Mouse (Mus musculus) megakaryocyte-erythroid progenitor cell, adult 5-6 weeks (primary cell): ENCODE results near the gene Pitpna. TPM values are rescaled to one million over a fixed set of nuclear protein-coding genes. Genes with fewer than 3 reads are reported as not detected.

Experiments used
- ATAC-seq: replicated peaks from 2 replicates; pipeline ENCODE4 v1.8.0; 2016; ENCODE audit warnings: mild to moderate bottlenecking, inconsistent platforms; ENCODE audit not compliant: severe bottlenecking, poor library complexity, low FRiP score, low TSS enrichment
- total RNA-seq, 2 experiments: library from RNA; stranded (forward) in 1 of 2; stranded (reverse) in 1 of 2; fragments of 200-1000, 215-1000 nt in 1 of 2; fragments of >200 nt in 1 of 2; fragmentation: Nextera tagmentation in 1 of 2; gene quantifications; 2 replicates each; pipeline ENCODE4 v1.2.3; 2014 to 2017

The Pitpna gene
- total RNA-seq, 2 experiments from 2014 or later, result 58.2 to 96.5 TPM

DNA sequence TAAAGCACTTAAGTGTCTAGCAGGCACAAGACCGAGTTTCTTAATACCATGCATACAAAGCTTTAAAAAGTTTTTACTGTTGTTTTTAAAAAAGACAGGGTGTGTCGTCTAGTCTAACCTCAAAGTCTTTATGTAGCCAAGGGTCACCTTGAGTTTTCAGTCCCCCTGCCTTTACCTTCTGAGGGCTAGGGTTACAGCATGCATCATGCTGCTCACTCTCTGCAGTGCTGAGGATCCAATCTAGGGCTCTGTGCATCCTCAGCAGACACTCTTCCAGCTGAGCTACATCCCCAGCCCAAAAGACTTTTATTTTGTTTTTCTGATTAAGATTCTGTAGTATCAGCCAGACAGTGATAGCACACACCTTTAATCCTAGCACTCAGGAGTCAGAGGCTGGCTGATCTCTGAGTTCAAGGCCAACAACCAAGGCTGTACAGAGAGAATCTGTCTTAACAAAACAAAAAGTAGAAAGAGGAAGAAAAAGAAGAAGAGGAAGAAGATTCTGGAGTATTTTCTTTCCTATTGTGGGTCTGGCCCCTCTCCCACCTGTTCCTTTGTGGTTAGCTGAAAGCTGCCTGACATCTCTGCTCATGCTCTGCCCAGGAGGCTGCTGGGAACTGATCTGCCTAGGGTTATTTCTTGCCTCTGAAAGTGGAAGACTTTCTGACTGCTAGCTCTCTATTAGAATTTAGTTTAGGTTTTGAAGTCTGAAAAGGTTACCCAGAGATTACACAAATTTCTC is 34.9 kb downstream of the Pitpna start:
- ATAC-seq, result no peak

DNA sequence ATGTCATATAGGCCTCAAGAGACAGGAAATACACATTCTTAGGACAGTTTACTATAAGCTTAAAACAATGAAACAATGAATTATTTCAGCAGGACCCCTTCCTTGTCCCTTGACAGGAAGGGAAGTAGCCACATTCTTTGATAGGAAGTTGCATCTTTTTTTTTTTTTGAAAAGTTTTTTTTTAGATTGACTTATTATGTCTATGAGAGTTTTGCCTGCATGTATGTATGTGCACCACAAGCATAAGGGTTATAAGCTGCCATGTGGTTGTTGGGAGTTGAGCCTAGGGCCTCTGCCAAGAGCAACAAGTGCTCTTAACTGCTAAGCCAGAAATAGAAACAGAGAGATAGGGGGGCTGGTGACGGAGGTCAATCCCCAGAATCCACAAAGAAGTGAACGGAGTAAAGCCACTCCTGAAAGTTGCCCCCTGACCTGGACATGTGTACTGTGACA is 36.2 kb downstream of the Pitpna start:
- no peak for ATAC-seq

GRCm38 (mm10) chr11:75625820-75626219 is 37.9 kb downstream of the Pitpna start:
- no peak for ATAC-seq

GRCm38 (mm10) chr11:75630098-75630497 is 42.2 kb downstream of the Pitpna start:
- ATAC-seq, result no peak

- ATAC-seq, result peak; percentile 99
These were observed 42.8 kb downstream of the Pitpna start, which contains the start of gene Inpp5k for GRCm38 (mm10) chr11:75630645-75631229. TSS of gene Inpp5k (plus strand) at chr11:75630988.

DNA sequence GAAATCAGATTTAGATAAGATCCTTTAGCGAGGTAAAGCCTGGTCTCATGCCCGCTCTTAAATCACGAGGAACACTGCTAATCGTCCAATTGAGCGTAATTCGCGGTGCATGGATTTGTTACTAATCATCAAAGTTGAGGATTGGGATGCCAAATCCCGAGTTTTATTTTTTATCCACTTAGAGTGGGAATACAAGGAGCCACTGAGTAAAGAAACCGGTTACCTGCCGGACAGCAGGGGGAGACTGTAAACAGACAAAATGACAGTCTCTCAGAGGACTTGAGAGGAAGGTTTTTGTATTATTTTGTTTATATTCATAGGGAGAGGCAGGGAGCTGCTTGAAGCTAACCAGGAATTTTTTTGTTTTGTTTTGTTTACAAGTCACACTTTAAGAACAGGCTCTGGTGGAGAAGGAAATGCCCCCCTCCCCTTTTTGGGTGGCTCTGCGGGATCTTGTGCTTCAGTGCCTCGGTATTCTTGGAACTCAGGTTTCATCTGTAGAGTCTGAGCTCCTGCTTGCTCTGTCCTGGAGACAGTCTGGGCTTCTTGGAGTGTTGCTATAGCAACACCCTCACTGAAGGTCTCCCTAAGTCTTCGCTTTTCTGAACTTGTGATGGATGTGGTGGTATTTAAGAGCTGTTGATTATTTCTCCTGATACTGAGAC is 43.8 kb downstream of the Pitpna start:
- no peak for ATAC-seq

- ATAC-seq, result no peak
These were observed 45.0 kb downstream of the Pitpna start for GRCm38 (mm10) chr11:75632921-75633320.

GRCm38 (mm10) chr11:75634801-75635200 is 46.9 kb downstream of the Pitpna start:
- no peak for ATAC-seq

DNA sequence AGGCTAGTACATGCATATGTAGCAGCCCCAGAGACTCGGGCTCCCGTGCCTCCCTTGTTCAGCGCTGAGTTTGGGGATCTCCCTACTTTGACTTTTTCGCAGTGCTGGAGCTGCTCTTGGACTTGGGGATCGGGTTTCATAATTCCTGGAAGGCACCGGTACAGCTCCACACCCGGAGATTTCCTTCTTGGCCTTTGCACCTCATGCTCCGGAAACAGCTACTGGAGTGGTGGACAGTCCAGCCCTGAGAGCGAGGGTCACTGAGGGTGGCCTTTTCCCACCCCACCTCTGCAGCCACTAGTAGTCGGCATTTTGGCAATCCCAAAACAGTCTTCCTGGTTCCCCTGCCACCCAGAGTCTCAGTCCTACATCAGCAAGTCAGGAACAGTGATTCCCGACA is 47.4 kb downstream of the Pitpna start:
- no peak for ATAC-seq

DNA sequence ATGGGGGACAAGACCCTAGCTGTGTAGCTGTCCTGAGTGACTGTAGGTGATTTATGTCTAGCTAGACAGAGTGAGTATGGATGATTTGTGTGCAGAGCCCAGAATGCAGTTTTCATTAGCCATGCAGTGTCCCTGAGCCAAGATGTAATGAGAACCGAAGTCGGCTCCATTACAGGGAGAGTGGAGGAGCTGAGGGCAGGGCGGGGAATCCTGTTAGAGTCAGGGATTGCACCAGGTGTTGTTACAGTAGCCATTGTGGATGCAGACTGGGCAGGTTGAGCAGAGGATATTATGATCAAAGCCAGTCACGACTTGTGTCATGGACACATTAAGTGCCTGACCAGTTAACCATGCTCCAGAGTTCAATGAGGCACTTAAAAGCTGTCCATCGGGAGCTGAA is 55.4 kb downstream of the Pitpna start:
- ATAC-seq, result no peak

- ATAC-seq, result no peak
These were observed 56.8 kb downstream of the Pitpna start for GRCm38 (mm10) chr11:75644684-75645083.

GRCm38 (mm10) chr11:75647681-75648211 is 59.8 kb downstream of the Pitpna start:
- ATAC-seq, result no peak

- no peak for ATAC-seq
These were observed 61.3 kb downstream of the Pitpna start for GRCm38 (mm10) chr11:75649155-75649561.

GRCm38 (mm10) chr11:75650311-75650710 is 62.4 kb downstream of the Pitpna start, which contains the start of gene Myo1c:
TSS of gene Myo1c (plus strand) at chr11:75650504.
- ATAC-seq, result no peak

DNA sequence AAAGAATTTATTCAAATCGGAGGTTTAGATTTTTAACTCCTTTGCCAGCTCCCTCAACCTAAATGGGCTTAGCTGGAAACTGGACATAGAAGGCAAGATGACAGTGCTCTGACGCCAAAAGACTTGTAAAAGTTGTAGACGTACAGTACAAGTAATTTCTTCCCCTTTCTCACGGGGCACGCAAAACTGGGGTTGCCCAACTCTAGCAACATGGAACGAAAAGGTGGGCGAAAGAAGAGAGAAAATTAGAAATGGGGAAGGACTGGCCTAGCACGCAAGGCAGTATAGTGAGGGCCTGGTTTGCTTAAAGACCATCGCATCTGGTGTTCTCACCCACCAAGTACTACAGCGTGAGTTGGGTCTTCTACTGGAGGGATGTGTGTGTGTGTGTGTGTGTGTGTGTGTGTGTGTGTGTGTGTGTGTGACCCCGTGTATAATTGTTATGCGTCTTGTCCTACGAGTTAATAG is 63.1 kb downstream of the Pitpna start:
- ATAC-seq, result no peak

DNA sequence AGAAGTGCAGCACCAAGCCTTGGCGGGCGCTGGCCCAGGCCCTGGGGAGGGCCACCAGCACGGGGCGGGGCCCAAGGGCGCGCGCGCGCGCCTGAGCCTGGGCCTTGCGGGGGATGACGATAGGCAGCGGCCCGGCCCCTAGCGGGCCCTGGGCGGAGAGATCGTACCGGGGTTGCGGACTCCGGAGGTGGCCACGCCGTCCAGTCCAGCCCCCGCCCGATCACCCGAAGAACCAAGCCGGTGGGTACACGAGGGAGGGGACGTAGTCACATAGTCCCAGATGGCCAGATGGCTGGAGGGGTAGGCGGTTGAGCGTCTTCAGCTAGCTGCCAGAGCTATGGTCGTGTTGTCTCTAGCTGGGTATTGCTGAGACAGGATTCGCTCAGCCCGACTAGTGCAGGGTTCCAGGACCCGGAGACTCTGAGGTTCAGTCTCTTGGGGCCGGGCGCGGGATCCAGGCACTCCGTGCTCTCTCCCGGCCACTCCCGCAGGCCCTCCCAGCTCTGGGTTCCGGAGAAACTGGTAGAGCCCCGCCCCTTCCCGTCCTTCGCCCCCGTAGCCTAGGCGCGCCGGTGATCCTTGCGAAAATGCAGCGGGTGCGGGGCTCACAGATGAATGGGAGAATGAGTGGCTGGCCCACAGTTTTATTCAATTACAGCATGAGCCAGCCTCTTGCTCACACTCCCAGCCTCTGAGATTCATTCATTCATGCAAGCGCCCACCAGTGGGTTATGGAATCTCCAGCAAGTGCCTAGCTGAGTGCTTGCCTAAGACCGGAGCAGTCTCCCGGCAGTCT is 63.7 kb downstream of the Pitpna start:
- peak; percentile 42 for ATAC-seq

- ATAC-seq, result no peak
These were observed 64.5 kb downstream of the Pitpna start for GRCm38 (mm10) chr11:75652222-75652941.

GRCm38 (mm10) chr11:75652942-75653684 is 65.2 kb downstream of the Pitpna start:
- no peak for ATAC-seq
